Mouse (Mus musculus) bone marrow macrophage, adult 2 months (primary cell): ENCODE results near the gene Rest. TPM values are rescaled to one million over a fixed set of nuclear protein-coding genes. Genes with fewer than 3 reads are reported as not detected.
A peak's percentile ranks its signal among the peaks of the same experiment; 100 is the strongest.

Experiments
- H3K27ac ChIP-seq: 2 replicates; pipeline ENCODE4 v1.5.1; 2012; ENCODE audit warnings: low read depth, low read length; ENCODE audit not compliant: insufficient read depth
- H3K4me1 ChIP-seq: 2 replicates; pipeline ENCODE4 v1.6.1; 2012; ENCODE audit warnings: low read length; ENCODE audit not compliant: control insufficient read depth, insufficient read depth
- H3K4me3 ChIP-seq: 2 replicates; pipeline ENCODE4 v1.5.1; 2012; ENCODE audit warnings: mild to moderate bottlenecking, low read length, moderate library complexity; ENCODE audit not compliant: insufficient read depth
- CTCF ChIP-seq: IDR thresholded peaks from 2 replicates; pipeline ENCODE4 v1.5.1; 2012; ENCODE audit warnings: low read depth, mild to moderate bottlenecking, low read length, moderate library complexity
- POLR2A ChIP-seq: IDR thresholded peaks from 2 replicates; pipeline ENCODE4 v1.6.1; 2012; ENCODE audit warnings: mild to moderate bottlenecking, low read depth, low read length, borderline replicate concordance
- polyA plus RNA-seq: library from polyadenylated mRNA; stranded (reverse); fragments of >200 nt; gene quantifications from 2 replicates; pipeline ENCODE4 v1.2.4, GENCODE M21; 2012; ENCODE audit not compliant: missing spikeins, insufficient read depth, insufficient read length

The Rest gene
- polyA plus RNA-seq, 1 experiment: 16.6 TPM

DNA sequence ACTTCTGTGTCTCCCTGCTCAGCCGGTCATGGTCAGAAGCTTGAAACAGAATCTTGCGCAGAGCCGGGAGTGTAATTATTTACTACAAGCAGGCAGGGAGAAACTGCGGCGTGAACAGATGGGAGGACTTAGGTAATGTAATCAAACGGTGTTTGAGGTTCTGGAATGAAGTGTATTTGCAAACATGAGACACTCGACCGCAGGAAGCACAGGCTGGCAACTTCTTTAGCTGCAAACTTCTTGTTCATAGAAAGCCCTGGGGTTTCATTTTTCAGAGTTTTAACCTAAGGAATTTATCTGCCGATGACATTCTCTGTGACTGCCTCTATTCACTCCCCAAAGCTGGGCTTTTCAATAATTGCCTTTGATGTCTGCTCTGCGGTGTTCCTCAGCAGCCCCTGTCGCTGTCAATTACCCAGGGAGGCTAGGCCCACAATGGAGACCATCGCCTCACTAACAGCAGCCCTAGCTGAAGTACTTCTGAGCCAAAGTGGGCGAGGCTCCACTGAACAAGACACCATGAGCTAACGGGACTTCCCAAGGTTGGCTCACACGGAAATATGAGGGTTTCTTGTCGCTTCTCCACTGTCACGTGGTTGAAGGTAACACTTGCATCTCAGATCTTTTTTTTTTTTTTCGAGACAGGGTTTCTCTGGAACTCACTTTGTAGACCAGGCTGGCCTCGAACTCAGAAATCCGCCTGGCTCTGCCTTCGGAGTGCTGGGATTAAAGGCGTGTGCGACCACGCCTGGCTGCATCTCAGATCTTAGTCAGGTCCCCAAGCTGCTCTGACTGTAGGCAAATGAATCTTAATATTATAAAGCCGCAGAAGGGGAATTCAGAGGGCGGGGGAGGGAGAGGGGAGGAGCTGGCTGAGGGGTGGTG, 19.3 kb upstream of the Rest start:
- Histone ChIP-seq H3K27ac (no peak overlapping the region), H3K4me3 (peak overlapping the region; percentile 21), H3K4me1 (peaks cover 23% of the 10 kb centered on the region)
- TF ChIP-seq CTCF: no peak
- no peak for TF ChIP-seq POLR2A

DNA sequence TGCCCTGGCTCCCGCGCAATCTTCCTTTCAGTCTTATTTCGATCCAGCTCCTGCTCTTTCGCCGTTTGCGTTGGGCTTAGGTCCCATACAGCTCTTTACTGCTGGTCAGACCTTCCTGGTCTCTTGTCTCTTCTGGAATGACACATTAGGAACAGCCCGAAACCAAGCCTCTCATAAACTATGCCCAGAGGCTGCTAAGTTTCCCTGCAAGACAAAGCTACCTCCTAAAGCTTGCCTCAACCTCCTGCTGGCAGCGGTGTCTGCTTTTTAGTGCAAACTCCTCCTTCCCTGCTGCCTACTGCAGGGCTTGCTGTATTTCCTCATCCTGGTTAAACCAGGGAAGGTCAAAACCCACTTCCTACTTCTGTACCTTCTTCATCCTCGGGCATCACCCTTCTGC, 15.2 kb upstream of the Rest start:
- H3K4me3 ChIP-seq: no peak overlapping the region
- H3K27ac ChIP-seq: no peak overlapping the region
- TF ChIP-seq CTCF: no peak
- no peak for TF ChIP-seq POLR2A
- H3K4me1 ChIP-seq: peaks cover 32% of the 10 kb centered on the region

- no peak for TF ChIP-seq CTCF
- TF ChIP-seq POLR2A: no peak
Measured at GRCm38 (mm10) chr5:77251656-77252055, 13.6 kb upstream of the Rest start.

GRCm38 (mm10) chr5:77252115-77252827, 13.0 kb upstream of the Rest start:
- peaks cover 23% of the 10 kb centered on the region for H3K4me1 ChIP-seq
- TF ChIP-seq CTCF: 0 out of 2 replicates have a peak, but pooled peaks have one; percentile 8
- TF ChIP-seq POLR2A: no peak
- H3K27ac ChIP-seq: peak overlapping the region; percentile 38
- no peak overlapping the region for H3K4me3 ChIP-seq

More at GRCm38 (mm10) chr5:77251656-77252055, 13.6 kb upstream of the Rest start:
- Histone ChIP-seq H3K27ac (peak overlapping the region; percentile 27; the same call in 1 of the 2 replicates), H3K4me1 (peaks cover 23% of the 10 kb centered on the region), H3K4me3 (no peak overlapping the region)

GRCm38 (mm10) chr5:77253154-77253553, 12.1 kb upstream of the Rest start:
- TF ChIP-seq CTCF (no peak), POLR2A (no peak)
- H3K4me3 ChIP-seq: no peak overlapping the region
- no peak overlapping the region for H3K27ac ChIP-seq
- peaks cover 23% of the 10 kb centered on the region for H3K4me1 ChIP-seq

- TF ChIP-seq CTCF (no peak), POLR2A (no peak)
- H3K27ac ChIP-seq: no peak overlapping the region
- H3K4me3 ChIP-seq: no peak overlapping the region
- H3K4me1 ChIP-seq: peaks cover 20% of the 10 kb centered on the region
Measured at GRCm38 (mm10) chr5:77254402-77254801, 10.9 kb upstream of the Rest start.

DNA sequence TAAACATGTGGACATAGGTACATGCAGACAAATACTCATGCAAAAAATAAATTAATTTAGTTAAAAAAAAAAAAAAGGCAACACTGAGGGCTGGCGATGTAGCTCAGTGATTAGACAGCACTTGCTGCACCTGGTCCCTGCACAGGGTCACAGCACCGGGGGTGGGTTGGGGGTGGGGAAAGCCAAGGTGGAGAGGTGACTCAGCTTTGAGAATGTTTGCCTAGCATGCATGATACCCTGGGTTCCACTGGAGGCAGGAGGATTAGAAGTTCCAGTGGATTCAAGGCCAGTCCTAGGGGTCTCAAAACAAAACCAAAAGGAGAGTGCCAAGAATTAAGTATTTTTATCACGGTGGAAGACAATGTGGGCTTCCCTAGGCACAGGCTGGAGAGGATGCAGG, 7.7 kb upstream of the Rest start:
- H3K4me1 ChIP-seq: peaks cover 6% of the 10 kb centered on the region
- no peak overlapping the region for H3K27ac ChIP-seq
- TF ChIP-seq CTCF (no peak), POLR2A (no peak)
- no peak overlapping the region for H3K4me3 ChIP-seq

- TF ChIP-seq POLR2A (no peak), CTCF (no peak)
- peaks cover 3% of the 10 kb centered on the region for H3K4me1 ChIP-seq
- H3K27ac ChIP-seq: no peak overlapping the region
- no peak overlapping the region for H3K4me3 ChIP-seq
Measured at GRCm38 (mm10) chr5:77259315-77259714, 6.0 kb upstream of the Rest start.

DNA sequence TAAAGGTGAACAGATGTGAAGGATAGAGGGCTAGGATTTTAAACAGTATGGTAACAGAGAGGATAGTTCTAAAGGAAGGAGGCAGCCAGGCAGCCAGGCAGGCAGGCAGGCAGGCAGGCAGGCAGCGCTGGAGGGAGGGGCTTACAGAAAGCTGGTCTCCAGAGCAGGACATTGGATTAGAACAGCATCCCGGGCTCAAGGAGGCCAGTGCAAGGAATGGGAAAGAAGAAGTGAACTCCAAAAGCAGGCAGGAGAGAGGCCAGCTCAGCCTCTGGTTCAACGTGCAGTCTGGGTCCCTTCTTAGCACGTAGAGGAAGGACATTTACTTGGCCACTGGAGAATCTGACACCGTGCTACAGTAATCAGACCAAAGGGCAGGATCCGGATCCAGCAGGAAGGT, 5.2 kb upstream of the Rest start:
- H3K4me1 ChIP-seq: peaks cover 7% of the 10 kb centered on the region
- no peak overlapping the region for H3K27ac ChIP-seq
- TF ChIP-seq POLR2A (no peak), CTCF (no peak)

DNA sequence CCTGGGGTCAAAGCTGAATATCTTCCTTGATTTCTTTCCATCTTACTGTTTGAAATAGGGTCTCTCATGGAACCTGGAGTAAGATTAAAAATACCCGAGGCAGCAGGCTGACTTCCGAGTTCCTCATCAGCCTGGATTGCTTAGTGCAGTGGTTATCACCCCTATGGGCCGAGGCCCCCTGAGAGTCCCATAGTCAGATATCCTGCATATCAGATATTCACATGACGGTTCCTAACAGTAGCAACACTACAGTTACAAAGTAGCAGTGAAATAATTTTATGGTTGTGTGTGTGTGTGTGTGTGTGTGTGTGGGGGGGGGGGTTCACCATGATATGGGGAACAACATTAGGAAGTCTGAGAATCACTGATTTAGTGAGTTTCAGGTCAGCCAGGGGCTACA, 4.2 kb upstream of the Rest start:
- TF ChIP-seq POLR2A: no peak
- TF ChIP-seq CTCF: no peak
- Histone ChIP-seq H3K4me1 (peaks cover 7% of the 10 kb centered on the region), H3K27ac (no peak overlapping the region), H3K4me3 (no peak overlapping the region)

More for the DNA sequence above, 5.2 kb upstream of the Rest start:
- no peak overlapping the region for H3K4me3 ChIP-seq
